Mouse (Mus musculus): ENCODE measurements around the gene Ptcra. TPM values are rescaled to one million over a fixed set of nuclear protein-coding genes. Genes with fewer than 3 reads are reported as not detected.
A peak's percentile ranks its signal among the peaks of the same experiment; 100 is the strongest.

Gene Ptcra
- total RNA-seq, 2 experiments from 2014 or later = not detected

DNA sequence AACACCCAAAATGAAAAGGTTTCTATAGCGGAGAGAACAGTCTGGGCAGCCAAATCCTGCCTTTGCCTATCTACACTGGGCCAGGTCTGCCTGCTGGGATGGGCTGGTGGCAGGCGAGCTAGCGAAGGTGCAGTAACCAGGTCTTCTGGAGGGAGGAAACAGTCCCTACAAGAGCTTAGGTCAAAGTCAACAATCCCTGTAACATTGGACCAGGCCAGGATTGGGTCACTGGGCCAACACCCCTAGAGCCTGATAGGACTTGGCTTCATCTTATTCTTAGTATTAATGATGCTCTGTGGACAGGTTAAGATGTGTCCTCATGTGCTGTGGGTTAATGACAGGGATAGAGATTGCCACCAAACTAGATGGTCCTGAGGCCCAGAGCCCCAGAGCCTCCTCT, 29.5 kb downstream of the Ptcra start:
- intact Hi-C loops (cut with DNase I) = no loop called here
- DNase-seq (ENCODE audit: low spot score in 2 of 2) = no peak

DNA sequence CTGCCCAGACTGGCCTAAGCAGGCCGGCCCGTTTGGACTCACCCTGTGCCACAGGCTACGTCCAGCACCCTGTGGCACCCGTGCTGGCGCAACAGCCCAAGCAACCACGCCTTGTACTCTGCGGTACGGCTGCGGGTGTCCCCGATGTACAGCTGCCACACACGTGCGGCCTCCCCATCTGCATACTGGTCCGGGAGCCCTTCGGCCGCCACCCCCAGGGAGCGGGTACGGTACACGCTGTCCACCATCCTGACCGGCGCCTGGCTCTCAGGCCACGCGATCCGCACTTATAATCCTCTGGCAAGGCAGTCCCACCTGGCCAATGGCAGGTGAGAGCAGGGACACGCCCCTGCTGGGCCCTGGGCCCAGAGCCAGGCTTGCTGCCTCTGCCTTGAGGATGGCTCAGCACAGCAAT, 34.6 kb downstream of the Ptcra start, which contains the start of gene Gnmt:
Gene Gnmt, minus strand, starts transcription at position 265 of the 415 bp plus-strand sequence.
- intact Hi-C loops (cut with DNase I) = no loop called here
- no peak for DNase-seq (ENCODE audit: low spot score in 2 of 2)

DNA sequence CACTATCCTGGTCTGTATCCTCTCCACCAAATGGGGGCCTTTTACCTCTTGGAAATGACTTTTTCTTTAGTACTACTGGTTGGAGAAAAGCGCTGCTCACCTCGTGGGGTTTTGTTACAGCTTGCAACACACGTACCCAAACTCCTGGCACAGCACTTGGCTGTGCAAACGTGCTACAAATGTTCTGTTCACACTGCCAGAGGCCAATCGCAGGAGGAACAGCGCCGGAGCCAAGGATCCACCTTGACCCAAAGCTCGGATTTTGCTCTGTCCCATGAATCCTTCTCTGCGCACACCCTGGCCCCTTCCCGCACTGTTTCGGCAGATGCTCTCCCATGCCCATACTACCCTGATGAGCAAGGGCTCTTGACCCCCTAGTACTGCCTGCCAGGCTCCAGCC, 35.0 kb downstream of the Ptcra start:
- intact Hi-C loops (cut with DNase I) = no loop called here
- DNase-seq (ENCODE audit: low spot score in 2 of 2) = no peak

DNA sequence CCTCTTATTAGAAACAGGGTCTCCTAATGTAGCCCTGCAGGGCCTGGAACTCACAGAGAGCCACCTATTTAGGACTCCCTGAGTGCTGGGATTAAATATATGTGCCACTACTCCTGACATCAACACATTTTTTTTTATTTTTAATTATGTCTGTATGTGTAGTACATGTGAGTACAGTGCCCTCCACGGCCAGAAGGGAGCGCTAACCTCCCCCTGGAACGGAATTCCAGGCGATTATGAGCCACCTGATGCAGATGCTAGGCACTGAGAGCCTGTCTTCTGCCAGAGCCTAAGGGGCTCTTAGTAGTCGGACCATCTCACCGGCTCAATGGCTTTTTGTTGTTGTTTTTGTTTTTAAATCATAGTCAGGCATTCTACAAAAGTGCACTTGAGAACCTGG, 35.5 kb downstream of the Ptcra start:
- intact Hi-C loops (cut with DNase I) = no loop called here
- DNase-seq (ENCODE audit: low spot score in 2 of 2) = no peak

DNA sequence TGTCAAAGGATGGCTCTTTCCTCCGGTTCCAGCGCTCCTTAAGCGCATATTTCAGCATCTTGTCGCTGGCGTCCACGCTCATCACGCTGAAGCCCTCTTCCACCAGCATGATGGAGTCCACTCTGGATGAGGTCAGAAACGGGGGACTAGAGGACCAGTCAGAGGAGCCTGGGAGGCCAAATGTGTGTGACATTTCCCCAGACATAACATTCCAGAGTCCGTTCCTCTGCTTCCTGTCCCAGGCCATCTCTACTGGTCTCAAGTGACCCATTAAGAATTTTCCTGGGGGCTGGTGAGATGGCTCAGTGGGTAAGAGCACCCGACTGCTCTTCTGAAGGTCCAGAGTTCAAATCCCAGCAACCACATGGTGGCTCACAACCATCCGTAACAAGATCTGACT, 36.2 kb downstream of the Ptcra start:
- intact Hi-C loops (cut with DNase I) = no loop called here
- no peak for DNase-seq (ENCODE audit: low spot score in 2 of 2)

DNA sequence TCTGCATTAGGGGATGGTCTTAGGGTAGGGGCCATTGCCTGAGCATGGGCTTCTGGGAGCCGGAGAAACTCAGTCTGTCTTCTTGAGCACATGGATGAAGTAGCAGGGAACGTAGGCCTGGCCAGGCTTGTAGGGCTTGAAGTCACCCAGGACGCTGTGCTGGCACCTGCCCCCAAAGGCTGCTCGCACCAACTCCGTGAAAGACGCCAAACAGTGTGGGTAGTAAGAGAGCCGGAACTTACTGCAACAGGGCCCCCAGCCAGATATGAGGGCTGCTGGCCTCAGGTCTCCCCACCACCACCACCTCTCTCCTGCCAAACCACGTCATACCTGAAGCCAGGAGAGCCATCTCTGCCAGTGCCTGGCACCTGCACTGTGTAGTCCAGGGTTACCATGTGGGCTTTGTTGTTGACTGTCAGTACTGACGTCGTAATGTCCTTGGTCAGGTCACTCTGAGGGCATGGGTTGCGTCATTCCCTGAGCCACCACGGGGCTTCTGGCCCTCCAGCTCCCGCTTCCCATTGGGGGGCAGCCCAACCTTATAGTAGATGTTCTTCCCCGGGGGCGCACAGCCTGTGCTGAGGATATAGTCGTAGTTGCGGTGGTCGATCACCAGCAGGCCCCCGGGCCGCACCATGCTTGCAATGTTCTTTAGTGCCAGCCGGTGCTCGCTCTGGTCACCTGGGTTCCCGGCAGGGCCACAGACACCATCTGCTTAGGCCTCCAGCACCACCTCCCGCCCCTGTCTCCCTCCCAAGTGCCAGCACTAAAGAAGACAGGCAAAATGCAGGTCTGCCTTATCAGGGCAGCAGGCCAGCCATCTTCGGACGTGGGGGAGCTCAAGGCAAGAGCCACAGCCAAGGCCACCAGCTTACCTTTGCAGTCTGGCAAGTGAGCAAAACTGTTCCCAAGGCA, 37.5 kb downstream of the Ptcra start:
- no peak for DNase-seq (ENCODE audit: low spot score in 2 of 2)
- intact Hi-C loops (cut with DNase I) = no loop called here

DNA sequence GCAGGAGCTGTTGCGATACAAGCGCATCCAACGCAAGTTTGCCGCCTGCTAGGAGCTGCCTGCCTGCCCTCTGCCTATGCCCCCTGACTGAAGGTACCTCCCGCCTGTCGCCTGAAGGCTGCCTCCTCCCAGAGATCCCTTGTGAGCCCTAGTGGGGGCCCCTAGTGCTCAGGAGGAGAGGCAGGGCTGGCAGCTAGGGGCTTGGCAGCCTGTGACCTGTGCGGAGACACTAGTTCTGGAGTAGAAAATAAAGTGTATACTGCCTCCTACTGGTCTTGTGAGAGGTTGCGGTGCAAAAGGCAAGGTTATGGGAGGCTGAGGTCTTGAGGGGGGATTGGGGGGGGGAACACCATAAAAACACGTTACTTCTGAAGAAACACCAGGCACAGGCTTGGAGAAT, 38.2 kb downstream of the Ptcra start:
- intact Hi-C loops (cut with DNase I) = no loop called here
- DNase-seq (ENCODE audit: low spot score in 2 of 2) = no peak

DNA sequence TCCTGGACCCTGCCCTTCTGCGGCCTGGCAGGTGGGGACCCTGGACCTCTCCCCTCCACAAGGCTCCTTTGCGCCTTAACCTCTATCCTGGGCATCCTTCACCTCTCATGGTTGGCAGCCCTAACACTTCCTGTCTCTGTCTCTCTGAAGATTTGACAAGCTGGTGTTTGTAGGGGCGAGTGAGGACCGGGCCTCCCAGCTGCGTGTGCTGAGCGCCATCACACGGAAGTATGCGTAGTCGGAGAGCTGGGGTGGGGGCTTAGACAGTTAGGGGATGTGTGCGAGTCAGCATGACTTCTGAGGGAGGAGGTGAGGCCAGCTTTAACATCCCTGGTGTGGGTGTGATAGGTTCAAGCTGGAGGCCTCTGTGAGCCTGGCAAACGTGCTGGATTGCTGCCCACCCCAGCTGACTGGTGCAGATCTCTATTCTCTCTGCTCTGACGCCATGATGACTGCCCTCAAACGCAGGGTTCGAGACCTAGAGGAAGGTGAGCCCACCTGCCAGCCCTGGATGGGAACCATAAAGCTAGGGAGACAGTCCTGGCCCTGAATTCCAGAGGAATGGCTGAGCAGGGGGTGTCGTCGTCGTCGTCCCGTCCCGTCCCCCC, 38.9 kb downstream of the Ptcra start:
- intact Hi-C loops (cut with DNase I) = no loop called here

DNA sequence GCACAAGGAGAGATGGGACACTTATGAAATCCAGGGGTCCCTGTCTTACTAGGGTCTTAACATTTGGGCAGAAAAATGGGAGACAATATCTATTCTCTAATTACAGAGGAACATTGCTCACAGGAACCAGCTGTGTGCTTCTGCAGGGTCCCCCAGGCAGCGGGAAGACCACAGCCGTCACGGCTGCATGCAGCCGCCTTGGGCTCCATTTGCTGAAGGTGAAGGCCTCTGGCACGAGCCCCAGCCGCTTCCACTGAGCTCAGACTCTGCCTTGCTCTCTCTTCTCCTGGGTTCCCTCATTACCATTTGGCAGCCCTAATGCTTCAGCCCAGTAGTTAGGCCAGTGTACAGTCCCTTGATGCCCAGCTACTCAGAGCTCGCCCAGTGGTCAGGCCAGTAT, 42.4 kb downstream of the Ptcra start:
- intact Hi-C loops (cut with DNase I) = no loop called here
- no peak for DNase-seq (ENCODE audit: low spot score in 2 of 2)

More for the DNA sequence above, 38.9 kb downstream of the Ptcra start:
- no peak for DNase-seq (ENCODE audit: low spot score in 2 of 2)

DNA sequence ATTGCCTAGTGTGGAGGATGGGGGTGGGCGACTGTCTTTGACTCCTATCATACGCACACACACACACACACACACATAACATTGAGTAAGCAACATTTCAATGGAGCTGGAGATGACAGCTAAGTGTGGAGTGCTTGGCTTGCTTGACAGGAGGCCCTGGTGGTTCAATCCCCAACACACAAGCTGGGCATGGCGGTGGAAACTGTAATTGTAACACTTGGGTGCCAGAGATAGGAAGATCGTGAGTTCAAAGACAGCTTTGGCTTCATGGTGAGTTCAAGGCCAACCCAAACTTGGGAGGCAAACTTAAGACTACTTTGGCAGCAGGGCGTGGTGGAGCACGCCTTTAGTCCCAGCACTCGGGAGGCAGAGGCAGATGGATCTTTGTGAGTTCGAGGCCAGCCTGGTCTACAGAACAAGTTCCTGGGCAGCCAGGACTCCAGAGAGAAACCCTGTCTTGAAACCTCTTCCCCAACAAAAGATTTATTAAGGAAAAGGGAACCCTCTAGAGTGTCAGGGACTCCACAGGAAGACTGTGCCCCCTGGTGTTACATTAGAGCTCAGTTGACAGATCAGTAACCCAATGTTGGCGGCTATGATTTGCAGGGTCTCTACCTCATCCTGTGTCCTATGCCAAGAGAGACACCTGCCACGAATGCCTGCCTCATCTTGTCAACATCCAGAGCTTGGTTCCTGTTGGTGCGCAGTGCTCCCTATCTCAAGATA, 48.6 kb downstream of the Ptcra start:
- no peak for DNase-seq (ENCODE audit: low spot score in 2 of 2)
- intact Hi-C loops (cut with DNase I) = loop anchor here (5.0 kb wide), 1 partner anchor 68 kb away; the partner anchor contains the start of genes Klc4 and Mrpl2

DNA sequence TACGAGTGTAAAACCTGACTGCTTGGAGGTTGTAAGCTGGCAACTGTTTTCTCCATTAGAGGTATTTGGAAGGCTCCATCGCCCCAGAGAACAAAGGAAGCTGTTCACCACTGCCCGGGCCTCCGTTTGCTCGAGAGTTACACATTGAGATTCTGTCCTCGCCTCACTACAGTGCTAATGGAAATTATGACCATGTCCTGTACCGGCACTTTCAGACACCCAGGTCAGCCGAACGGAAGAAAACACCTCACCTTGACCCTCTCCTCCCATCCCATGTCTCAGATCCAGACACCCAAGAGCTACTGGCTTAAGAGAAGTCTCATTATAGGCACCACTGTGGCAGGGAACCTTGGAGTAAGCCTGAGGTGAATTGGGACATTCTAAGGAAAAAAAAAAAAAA, 49.7 kb downstream of the Ptcra start:
- intact Hi-C loops (cut with DNase I) = loop anchor here (5.0 kb wide), 1 partner anchor 67 kb away; the partner anchor contains the start of genes Klc4 and Mrpl2
- no peak for DNase-seq (ENCODE audit: low spot score in 2 of 2)

DNA sequence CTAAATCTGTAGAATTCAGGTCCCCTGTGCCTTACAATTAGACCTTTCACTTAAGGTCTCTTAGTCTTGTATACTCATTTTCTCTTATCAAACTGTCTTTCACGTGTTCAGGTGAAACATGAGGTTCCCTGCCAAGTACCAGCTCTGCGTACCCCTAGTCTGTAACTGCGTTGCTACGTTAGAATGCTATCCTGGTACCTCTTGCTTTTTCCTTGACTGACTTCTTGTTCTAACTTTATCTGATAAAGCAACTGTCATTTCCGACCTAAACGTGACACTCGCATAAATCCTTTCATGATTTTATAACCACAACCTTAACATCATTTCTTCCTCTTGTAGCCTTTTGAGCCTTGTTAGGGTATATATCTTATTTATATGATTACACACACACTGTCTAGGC, 51.1 kb downstream of the Ptcra start:
- DNase-seq (ENCODE audit: low spot score in 2 of 2) = no peak
- intact Hi-C loops (cut with DNase I) = loop anchor here (5.0 kb wide), 1 partner anchor 65 kb away; the partner anchor contains the start of genes Klc4 and Mrpl2

DNA sequence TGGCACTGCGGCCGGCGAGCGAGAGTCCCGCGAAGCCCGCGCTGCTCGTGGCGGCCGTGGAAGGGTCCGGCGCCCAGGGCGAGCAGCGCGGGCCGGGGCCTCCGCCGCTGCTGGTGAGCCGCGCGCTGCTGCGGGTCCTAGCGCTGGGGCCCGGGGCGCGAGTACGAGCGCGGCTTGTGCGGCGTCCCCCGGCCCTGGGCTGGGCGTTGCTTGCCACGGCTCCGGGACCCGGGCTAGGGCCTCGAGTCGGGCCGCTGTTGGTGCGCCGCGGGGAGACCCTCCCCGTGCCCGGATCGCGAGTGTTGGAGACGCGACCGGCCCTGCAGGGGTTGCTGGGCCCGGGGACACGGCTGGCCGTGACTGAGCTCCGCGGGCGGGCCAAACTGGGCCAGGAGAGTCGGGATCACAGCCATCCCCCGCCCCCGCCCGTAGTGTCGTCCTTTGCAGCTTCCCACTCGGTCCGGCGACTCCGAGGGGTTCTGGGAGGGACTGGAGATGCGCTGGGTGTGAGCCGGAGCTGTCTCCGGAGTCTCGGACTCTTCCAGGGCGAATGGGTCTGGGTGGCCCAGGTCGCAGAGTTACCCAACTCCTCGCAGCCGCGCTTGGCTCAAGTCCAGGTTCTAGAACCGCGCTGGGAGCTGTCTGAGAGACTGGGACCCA, 51.8 kb downstream of the Ptcra start:
- intact Hi-C loops (cut with DNase I) = loop anchor here (5.0 kb wide), 1 partner anchor 64 kb away; the partner anchor contains the start of genes Klc4 and Mrpl2

DNA sequence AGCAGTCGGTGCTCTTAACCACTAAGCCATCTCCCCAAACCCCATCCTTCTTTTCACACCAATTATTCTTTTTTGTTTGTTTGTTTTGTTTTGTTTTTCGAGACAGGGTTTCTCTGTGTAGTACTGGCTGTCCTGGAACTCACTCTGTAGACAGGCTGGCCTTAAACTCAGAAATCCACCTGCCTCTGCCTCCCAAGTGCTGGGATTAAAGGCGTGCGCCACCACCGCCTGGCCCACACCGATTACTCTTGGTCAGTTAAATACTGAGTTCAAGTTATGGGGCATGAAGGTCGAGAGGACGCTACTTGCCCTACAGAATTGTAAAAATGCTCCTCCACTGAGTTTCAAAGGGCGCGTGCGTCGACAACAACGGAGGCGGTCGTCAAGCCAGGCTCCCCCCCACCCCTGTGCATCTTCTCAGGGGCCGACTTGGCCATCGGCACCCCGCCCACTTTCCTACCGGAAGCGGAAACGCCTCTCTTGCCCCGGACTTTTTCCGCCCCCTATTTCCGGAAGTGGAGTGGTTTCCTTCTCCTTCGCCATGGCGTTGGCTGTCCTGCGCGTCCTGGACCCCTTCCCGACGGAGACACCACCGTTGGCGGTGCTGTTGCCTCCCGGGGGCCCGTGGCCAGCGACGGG, 52.4 kb downstream of the Ptcra start, which contains the start of gene Pex6:
Gene Pex6, plus strand, starts transcription at position 505 of the 639 bp plus-strand sequence.
- peak; percentile 91 to 97 for DNase-seq (ENCODE audit: low spot score in 2 of 2)
- intact Hi-C loops (cut with DNase I) = loop anchor here (5.0 kb wide), 1 partner anchor 64 kb away; the partner anchor contains the start of genes Klc4 and Mrpl2

More for the DNA sequence above, 51.8 kb downstream of the Ptcra start:
- peak in 1 of 2 experiments; percentile 35 for DNase-seq (ENCODE audit: low spot score in 2 of 2)

DNA sequence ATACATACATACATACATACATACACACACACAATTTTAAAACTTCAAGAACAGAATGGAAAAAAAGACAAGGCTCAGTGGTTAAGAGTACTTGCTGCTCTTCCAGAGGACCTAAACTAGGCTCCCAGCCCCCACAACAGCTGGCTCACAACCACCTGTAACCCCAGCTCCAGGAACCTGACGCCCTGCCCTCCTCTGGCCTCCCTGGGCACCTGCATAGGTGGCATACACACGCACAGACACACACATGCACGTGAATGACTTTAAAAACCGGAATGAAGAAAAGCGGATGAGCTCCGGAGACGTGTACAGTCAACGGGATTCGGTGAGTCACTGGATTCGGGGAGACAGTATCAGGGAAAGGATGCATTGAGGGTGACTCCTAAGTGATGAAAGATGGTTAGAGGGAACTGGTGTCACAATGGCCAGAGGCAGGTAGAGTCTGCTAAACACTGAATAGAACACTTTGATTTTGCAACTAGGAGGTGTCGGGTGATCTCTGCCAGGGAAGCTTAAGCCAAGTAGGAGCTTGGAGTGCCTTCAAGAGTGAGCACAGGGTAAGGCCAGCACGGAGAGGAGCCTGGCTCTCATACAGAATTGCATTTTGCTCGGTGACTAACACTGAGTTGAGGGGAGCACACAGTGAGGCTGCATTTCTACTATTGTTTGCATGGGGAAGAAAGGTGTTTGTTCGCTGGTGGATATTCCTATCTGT, 57.0 kb downstream of the Ptcra start:
- DNase-seq (ENCODE audit: low spot score in 2 of 2) = no peak
- intact Hi-C loops (cut with DNase I) = no loop called here
